Mouse (Mus musculus) kidney, postnatal 0 days (tissue): ENCODE results near the gene Galntl5. TPM values are rescaled to one million over a fixed set of nuclear protein-coding genes. Genes with fewer than 3 reads are reported as not detected.
"Not testable (repeated sequence)": the region's sequence is repeated elsewhere in the genome, so short reads cannot be mapped to it uniquely, and the experiment has no call there.

Source experiments
- ATAC-seq: fragments of 200-750 bp; cut with Nextera tagmentation; replicated peaks from 2 replicates; pipeline ENCODE4 v1.8.0; 2017; ENCODE audit warnings: low read depth, moderate number of reproducible peaks, moderate TSS enrichment, moderate library complexity; ENCODE audit not compliant: low FRiP score
- DNase-seq: peaks from one replicate; pipeline ENCODE4 v3.0.0-alpha.2; 2016; ENCODE audit warnings: low spot score
- H3K27ac ChIP-seq: fragments of 300-500 bp; sonication (generic); 2 replicates; pipeline ENCODE4 v1.5.1; 2014; ENCODE audit warnings: mild to moderate bottlenecking
- H3K27me3 ChIP-seq: fragments of 300-500 bp; sonication (generic); 2 replicates; pipeline ENCODE4 v1.6.1; 2014; ENCODE audit warnings: low read length, mixed read lengths; ENCODE audit not compliant: insufficient read depth
- H3K36me3 ChIP-seq: fragments of 300-500 bp; sonication (generic); 2 replicates; pipeline ENCODE4 v1.6.1; 2014; ENCODE audit warnings: low read length, mixed read lengths; ENCODE audit not compliant: insufficient read depth
- H3K4me1 ChIP-seq: fragments of 300-500 bp; sonication (generic); replicated peaks from 2 replicates; pipeline ENCODE4 v1.6.1; 2014; ENCODE audit warnings: antibody characterized with exemption, low read length, mixed read lengths; ENCODE audit not compliant: insufficient read depth
- H3K4me2 ChIP-seq: fragments of 300-500 bp; sonication (generic); 2 replicates; pipeline ENCODE4 v1.6.1; 2014; ENCODE audit warnings: mild to moderate bottlenecking, low read length, moderate library complexity, mixed read lengths
- H3K4me3 ChIP-seq: fragments of 300-500 bp; sonication (generic); replicated peaks from 2 replicates; pipeline ENCODE4 v1.5.1; 2014; ENCODE audit warnings: low read depth, low read length
- H3K9ac ChIP-seq: fragments of 300-500 bp; sonication (generic); 2 replicates; pipeline ENCODE4 v1.6.1; 2014; ENCODE audit warnings: low read depth, low read length
- H3K9me3 ChIP-seq: fragments of 300-500 bp; sonication (generic); replicated peaks from 2 replicates; pipeline ENCODE4 v1.6.1; 2016; ENCODE audit warnings: low read length, inconsistent platforms, mixed read lengths
- CTCF ChIP-seq: IDR thresholded peaks from 2 replicates; pipeline ENCODE4 v1.5.1; 2016; ENCODE audit warnings: antibody characterized with exemption, low read depth, mild to moderate bottlenecking, moderate library complexity
- WGBS: fragments of 180-500 bp; shearing (Covaris S2); extraction: QIAGEN DNeasy Blood & Tissue Kit; methylation state at CpG from one replicate; pipeline ENCODE4 v1.1.7; 2014; 5-methylcytosine and 5-hydroxymethylcytosine counted together
- polyA plus RNA-seq: library from polyadenylated mRNA; unstranded; fragments of >200 nt; fragmentation: Nextera tagmentation; extraction: Ambion mirVana; gene quantifications from 2 replicates; pipeline ENCODE4 v1.2.1, GENCODE M21; 2015

Gene Galntl5
- polyA plus RNA-seq, 1 experiment from 2014 or later, result not detected

DNA sequence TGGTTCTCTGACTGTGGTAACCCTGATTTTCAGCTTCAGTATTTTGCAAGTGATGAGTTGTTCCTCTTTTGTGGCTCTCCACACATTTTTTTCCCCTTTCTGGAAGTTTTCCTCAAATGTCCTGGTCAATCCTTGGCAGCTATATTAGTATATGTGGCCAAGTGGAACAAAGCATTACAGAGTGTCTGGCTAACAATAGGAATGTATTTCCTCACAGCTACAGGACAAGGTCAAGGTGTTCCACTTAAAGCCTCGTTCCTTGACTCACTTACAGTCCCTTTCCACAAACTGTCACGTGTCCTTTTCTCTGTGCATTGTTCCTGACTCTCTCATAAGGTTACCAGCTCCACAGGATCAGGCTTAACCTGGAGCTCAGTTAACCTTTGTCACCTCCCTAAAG, 3.3 kb downstream of the Galntl5 start:
- Histone ChIP-seq H3K9me3 (no peaks in the 10 kb centered on the region), H3K4me1 (no peaks in the 10 kb centered on the region), H3K4me3 (no peak overlapping the region), H3K27me3 (no peaks in the 10 kb centered on the region), H3K9ac (no peak overlapping the region), H3K36me3 (no peaks in the 10 kb centered on the region), H3K27ac (no peak overlapping the region), H3K4me2 (no peak overlapping the region)
- no peak for ATAC-seq
- 57% methylated on average over 2 of the region's 2 CpGs for WGBS
- no peak for TF ChIP-seq CTCF
- DNase-seq, result no peak

DNA sequence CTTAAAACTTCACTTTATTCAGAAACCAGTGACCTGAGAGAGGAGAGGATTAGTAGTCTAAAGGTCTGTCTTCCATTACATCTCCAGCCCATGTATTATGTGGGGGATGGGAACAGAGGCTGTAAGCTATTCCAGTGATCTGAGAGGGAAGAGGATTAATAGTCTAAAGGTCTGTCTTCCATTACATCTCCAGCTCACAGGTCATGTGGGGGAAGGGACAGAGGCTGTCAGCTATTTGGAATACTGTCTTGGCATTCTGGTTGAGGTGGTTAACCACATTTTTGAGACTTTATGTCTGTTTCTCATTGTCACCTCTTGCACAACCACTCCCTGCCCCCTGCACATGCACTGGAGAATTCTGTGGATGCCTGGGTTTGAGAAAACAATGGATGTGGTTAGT, 6.5 kb downstream of the Galntl5 start:
- H3K9me3 ChIP-seq, result no peaks in the 10 kb centered on the region
- no peaks in the 10 kb centered on the region for H3K27me3 ChIP-seq
- peak; percentile 66 for ATAC-seq
- no peak overlapping the region for H3K4me2 ChIP-seq
- no peak overlapping the region for H3K9ac ChIP-seq
- no peaks in the 10 kb centered on the region for H3K36me3 ChIP-seq
- H3K4me3 ChIP-seq, result no peak overlapping the region
- no peak for DNase-seq
- no peaks in the 10 kb centered on the region for H3K4me1 ChIP-seq
- no peak overlapping the region for H3K27ac ChIP-seq
- no peak for TF ChIP-seq CTCF

- H3K36me3 ChIP-seq, result no peaks in the 10 kb centered on the region
- H3K4me2 ChIP-seq, result no peak overlapping the region
- TF ChIP-seq CTCF, result peak; percentile 81
- DNase-seq (peak; percentile 64), ATAC-seq (peak; percentile 66)
- no peak overlapping the region for H3K4me3 ChIP-seq
- H3K9ac ChIP-seq, result no peak overlapping the region
- no peak overlapping the region for H3K27ac ChIP-seq
- WGBS, result 44% methylated on average over 1 of the region's 1 CpGs
- no peaks in the 10 kb centered on the region for H3K4me1 ChIP-seq
- no peaks in the 10 kb centered on the region for H3K9me3 ChIP-seq
- no peaks in the 10 kb centered on the region for H3K27me3 ChIP-seq
Observed at GRCm38 (mm10) chr5:25188802-25189201, 7.5 kb downstream of the Galntl5 start.

DNA sequence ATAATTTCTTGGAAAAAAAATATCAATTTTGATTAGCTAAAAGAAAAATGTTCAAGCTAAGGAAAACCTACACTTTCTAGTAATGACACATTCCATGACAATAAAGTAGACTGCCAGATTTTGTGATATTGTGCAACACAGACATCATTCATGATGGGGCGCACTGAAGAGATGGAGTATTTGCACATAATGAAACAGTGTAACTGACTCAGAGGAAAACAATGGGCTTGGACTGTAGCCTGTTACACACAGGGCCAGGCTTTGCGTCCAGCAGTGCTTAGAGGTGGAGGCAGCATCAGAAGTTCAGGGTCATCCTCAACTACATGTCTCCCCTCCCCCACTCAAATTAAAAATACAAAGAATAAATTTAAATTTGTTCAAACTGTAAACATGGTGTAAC, 9.3 kb downstream of the Galntl5 start:
- no peak for ATAC-seq
- no peaks in the 10 kb centered on the region for H3K27me3 ChIP-seq
- H3K4me3 ChIP-seq, result no peak overlapping the region
- no peak overlapping the region for H3K27ac ChIP-seq
- TF ChIP-seq CTCF, result no peak
- H3K36me3 ChIP-seq, result no peaks in the 10 kb centered on the region
- no peak for DNase-seq
- no peaks in the 10 kb centered on the region for H3K9me3 ChIP-seq
- no peak overlapping the region for H3K9ac ChIP-seq
- no peaks in the 10 kb centered on the region for H3K4me1 ChIP-seq
- 83% methylated on average over 2 of the region's 2 CpGs for WGBS
- no peak overlapping the region for H3K4me2 ChIP-seq

DNA sequence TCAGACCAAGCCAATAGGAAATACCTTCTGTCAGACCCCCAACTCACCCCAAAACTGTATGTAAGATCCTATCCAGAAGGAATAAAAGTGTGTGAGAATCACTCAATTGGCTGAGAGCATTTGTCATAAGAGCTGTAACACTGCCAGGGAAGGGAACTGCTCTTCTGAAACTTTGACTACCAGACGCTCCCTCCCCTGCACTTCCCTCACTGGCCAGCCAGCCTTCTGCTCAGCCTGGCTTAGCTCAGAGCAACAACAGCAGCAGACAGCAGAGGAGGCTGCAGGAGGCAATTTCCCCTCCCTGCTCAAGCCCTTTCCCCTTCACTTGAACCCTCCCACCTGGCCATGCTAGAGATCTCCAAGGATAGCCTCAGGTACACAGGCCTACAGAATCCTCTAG, 30.6 kb downstream of the Galntl5 start:
- Histone ChIP-seq H3K27me3 (no peaks in the 10 kb centered on the region), H3K4me3 (no peak overlapping the region), H3K36me3 (no peaks in the 10 kb centered on the region), H3K4me1 (no peaks in the 10 kb centered on the region), H3K27ac (no peak overlapping the region), H3K9ac (no peak overlapping the region; the same call in 1 of the 2 replicates), H3K4me2 (no peak overlapping the region), H3K9me3 (no peaks in the 10 kb centered on the region)
- DNase-seq, result no peak
- WGBS, result 63% methylated on average over 1 of the region's 1 CpGs
- TF ChIP-seq CTCF, result no peak
- ATAC-seq, result no peak

GRCm38 (mm10) chr5:25213216-25213615, 32.0 kb downstream of the Galntl5 start:
- ATAC-seq, H3K9me3 ChIP-seq, H3K27me3 ChIP-seq, DNase-seq, H3K4me1 ChIP-seq, H3K36me3 ChIP-seq, H3K9ac ChIP-seq, H3K4me2 ChIP-seq, H3K4me3 ChIP-seq, H3K27ac ChIP-seq: not testable (repeated sequence)

DNA sequence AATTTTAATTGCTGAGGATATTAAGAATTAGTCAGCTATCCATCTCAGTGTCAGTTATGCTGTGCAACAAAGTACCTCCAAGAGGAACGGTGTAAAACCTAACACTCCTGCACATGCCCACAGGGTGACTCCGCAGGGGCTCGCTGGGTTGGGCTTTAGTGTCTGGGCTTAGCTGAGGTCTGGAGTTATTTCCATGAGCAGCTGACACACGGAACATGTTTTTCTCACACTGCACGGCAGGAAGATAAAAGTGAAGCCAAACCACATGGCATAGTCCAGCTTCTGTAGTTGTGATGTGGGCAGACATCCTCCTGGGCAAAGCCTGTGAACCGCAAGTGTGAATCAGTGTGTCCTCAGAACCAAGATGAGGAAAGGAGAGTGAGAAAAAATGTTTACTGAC, 33.7 kb downstream of the Galntl5 start:
- Histone ChIP-seq H3K36me3 (no peaks in the 10 kb centered on the region), H3K4me1 (no peaks in the 10 kb centered on the region), H3K9ac (no peak overlapping the region), H3K4me2 (no peak overlapping the region), H3K9me3 (no peaks in the 10 kb centered on the region), H3K27me3 (no peaks in the 10 kb centered on the region), H3K4me3 (no peak overlapping the region), H3K27ac (no peak overlapping the region)
- TF ChIP-seq CTCF, result no peak
- DNase-seq (no peak), ATAC-seq (no peak)
- WGBS, result 78% methylated on average over 6 of the region's 6 CpGs
